Mouse (Mus musculus) ES-E14 (cell line): ENCODE measurements around the gene Stk10. TPM values are rescaled to one million over a fixed set of nuclear protein-coding genes. Genes with fewer than 3 reads are reported as not detected.

Source experiments
- DNase-seq: peaks from one replicate; pipeline ENCODE4 v3.0.0-alpha.2; 2013; ENCODE audit warnings: low read depth, low spot score
- H3K27ac ChIP-seq: 2 replicates; pipeline ENCODE4 v1.5.1; 2012; ENCODE audit warnings: low read depth, mild to moderate bottlenecking, low read length, moderate library complexity, mixed read lengths; ENCODE audit not compliant: poor library complexity, insufficient read depth, severe bottlenecking
- H3K36me3 ChIP-seq: 2 replicates; pipeline ENCODE4 v1.6.1; 2012; ENCODE audit warnings: mild to moderate bottlenecking, low read length, moderate library complexity, mixed read lengths; ENCODE audit not compliant: control insufficient read depth, poor library complexity, insufficient read depth, severe bottlenecking
- H3K4me1 ChIP-seq, 2 experiments: fragments of 150-350 bp in 1 of 2; sonication (generic) in 1 of 2; 2 replicates each; pipeline ENCODE4 v1.6.1; 2012; ENCODE audit warnings: low read length in 2 of 2, mild to moderate bottlenecking in 1 of 2, mixed read lengths in 1 of 2; ENCODE audit not compliant: control insufficient read depth in 2 of 2, insufficient read depth in 2 of 2, poor library complexity in 1 of 2
- H3K4me3 ChIP-seq, 2 experiments: fragments of 150-350 bp in 1 of 2; sonication (generic) in 1 of 2; 2 replicates each; pipeline ENCODE4 v1.5.1; 2012; ENCODE audit warnings: low read length in 2 of 2, low read depth in 1 of 2, mild to moderate bottlenecking in 1 of 2, mixed read lengths in 1 of 2; ENCODE audit not compliant: insufficient read depth in 1 of 2, poor library complexity in 1 of 2, severe bottlenecking in 1 of 2
- H3K9ac ChIP-seq: 2 replicates; pipeline ENCODE4 v1.6.1; 2012; ENCODE audit warnings: low read depth, mild to moderate bottlenecking, low read length, mixed read lengths; ENCODE audit not compliant: poor library complexity, insufficient read depth, severe bottlenecking
- H3K9me3 ChIP-seq: fragments of 150-350 bp; sonication (generic); 2 replicates; pipeline ENCODE4 v1.6.1; 2012; ENCODE audit warnings: low read depth, mild to moderate bottlenecking, low read length; ENCODE audit not compliant: control insufficient read depth, insufficient read depth
- CHD2 ChIP-seq: IDR thresholded peaks from 2 replicates; pipeline ENCODE4 v1.6.1; 2014; ENCODE audit warnings: mild to moderate bottlenecking, low read depth, low read length, inconsistent platforms
- HCFC1 ChIP-seq: IDR thresholded peaks from 2 replicates; pipeline ENCODE4 v1.6.1; 2012; ENCODE audit warnings: low read length, inconsistent platforms, borderline replicate concordance; ENCODE audit not compliant: insufficient read depth
- MAFK ChIP-seq: IDR thresholded peaks from 2 replicates; pipeline ENCODE4 v1.6.1; 2014; ENCODE audit warnings: mild to moderate bottlenecking, low read depth, low read length, inconsistent platforms; ENCODE audit not compliant: insufficient read depth
- ZC3H11A ChIP-seq: IDR thresholded peaks from 2 replicates; pipeline ENCODE4 v1.6.1; 2012; ENCODE audit warnings: low read depth, mild to moderate bottlenecking, inconsistent platforms, low read length, borderline replicate concordance
- ZNF384 ChIP-seq: IDR thresholded peaks from 2 replicates; pipeline ENCODE4 v1.6.1; 2012; ENCODE audit warnings: low read depth, low read length, inconsistent platforms
- in situ Hi-C, 2 experiments: fragments of 600-800 bp; cut with MboI; formaldehyde crosslinking; loops; one replicate each; pipeline ENCODE4 v1.15.1; 2025; ENCODE audit warnings: low sequenced_read_pairs in 2 of 2, inconsistent platforms in 1 of 2; ENCODE audit not compliant: unreplicated experiment in 2 of 2
- total RNA-seq: library from RNA; depleted of rRNA; stranded (reverse); fragments of 300-350 nt; gene quantifications from 2 replicates; pipeline ENCODE4 v1.2.3, GENCODE M21; 2012

Stk10 gene
- total RNA-seq, 1 experiment, result 9.8 TPM

DNA sequence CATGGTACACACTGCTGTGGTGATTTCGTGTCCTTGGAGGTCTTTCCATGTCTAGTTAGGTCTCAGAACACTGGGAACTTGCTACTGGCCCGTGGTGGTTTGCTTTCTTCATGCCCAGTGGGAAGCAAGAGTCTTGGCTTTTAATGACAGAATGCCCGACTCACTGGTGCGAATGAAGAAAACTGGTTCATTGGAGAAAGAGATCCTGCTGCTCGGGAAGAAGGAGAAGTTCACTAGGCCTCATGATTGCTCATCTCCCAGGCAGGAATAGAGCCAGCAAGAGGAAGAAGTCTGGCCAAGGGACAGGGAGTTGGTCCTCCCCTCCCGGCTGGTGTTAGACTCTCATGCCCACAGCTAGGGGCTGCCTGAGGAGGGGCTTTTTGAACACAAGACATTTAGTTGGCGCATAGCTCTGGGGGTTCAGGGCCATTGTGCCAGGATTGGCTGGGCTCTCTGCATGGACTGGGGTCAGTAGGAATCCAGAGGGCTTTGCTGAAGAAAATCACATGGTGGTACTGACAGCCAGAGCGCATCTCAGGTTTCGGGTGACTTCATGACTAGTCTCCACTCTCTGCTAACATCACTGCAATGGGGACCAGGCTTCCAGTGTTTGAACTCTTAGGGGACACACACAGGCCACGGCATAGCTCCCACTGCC, 23.4 kb downstream of the Stk10 start:
- Histone ChIP-seq H3K9ac (no peak overlapping the region), H3K4me1 (peaks cover 0 to 3% of the 10 kb centered on the region in 2 experiments; a peak in 1 of 4 replicates), H3K27ac (no peak overlapping the region), H3K4me3 (no peak overlapping the region), H3K9me3 (no peaks in the 10 kb centered on the region), H3K36me3 (no peaks in the 10 kb centered on the region)
- DNase-seq, result no peak
- in situ Hi-C loops, result no loop called here
- no peak for TF ChIP-seq HCFC1
- TF ChIP-seq ZC3H11A, result no peak
- no peak for TF ChIP-seq ZNF384
- TF ChIP-seq MAFK, result no peak
- TF ChIP-seq CHD2, result no peak

DNA sequence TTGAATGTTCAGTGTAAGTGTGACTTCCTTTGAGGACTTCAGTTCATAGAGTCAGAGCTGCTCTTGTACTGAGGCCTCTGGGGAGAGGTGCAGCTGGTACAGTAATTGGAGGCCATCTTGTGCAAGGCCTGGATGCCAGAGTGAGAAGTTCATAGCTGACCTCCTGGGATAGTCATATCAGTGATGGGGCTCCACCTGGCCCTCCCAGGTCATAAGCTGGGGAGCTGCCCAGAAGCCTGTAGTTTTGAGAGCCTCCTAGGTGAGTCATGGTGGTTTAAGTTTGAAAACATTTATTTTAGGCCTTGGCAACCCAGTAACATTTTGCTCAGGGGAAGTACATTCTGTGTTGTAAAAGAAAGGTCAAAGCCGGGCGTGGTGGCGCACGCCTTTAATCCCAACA, 24.9 kb downstream of the Stk10 start:
- Histone ChIP-seq H3K4me3 (no peak overlapping the region), H3K4me1 (peaks cover 0 to 3% of the 10 kb centered on the region in 2 experiments; a peak in 1 of 4 replicates), H3K9me3 (no peaks in the 10 kb centered on the region), H3K36me3 (no peaks in the 10 kb centered on the region), H3K27ac (no peak overlapping the region), H3K9ac (no peak overlapping the region)
- TF ChIP-seq HCFC1 (no peak), CHD2 (no peak), MAFK (no peak), ZC3H11A (no peak)
- in situ Hi-C loops, result no loop called here
- no peak for DNase-seq

- Histone ChIP-seq H3K4me1 (peaks cover 0 to under 1% of the 10 kb centered on the region in 2 experiments; a peak in 1 of 4 replicates), H3K9me3 (no peaks in the 10 kb centered on the region), H3K36me3 (no peaks in the 10 kb centered on the region), H3K27ac (no peak overlapping the region), H3K9ac (no peak overlapping the region), H3K4me3 (no peak overlapping the region)
- in situ Hi-C loops, result no loop called here
- TF ChIP-seq MAFK (no peak), ZC3H11A (no peak), ZNF384 (no peak), CHD2 (no peak), HCFC1 (no peak)
- DNase-seq, result no peak
Measured at GRCm38 (mm10) chr11:32558677-32559076, 25.6 kb downstream of the Stk10 start.

- Histone ChIP-seq H3K4me3 (no peak overlapping the region), H3K9ac (no peak overlapping the region), H3K27ac (no peak overlapping the region), H3K9me3 (no peaks in the 10 kb centered on the region), H3K4me1 (no peaks in the 10 kb centered on the region; a peak in 1 of 4 replicates), H3K36me3 (no peaks in the 10 kb centered on the region)
- in situ Hi-C loops, result no loop called here
- no peak for DNase-seq
- TF ChIP-seq CHD2 (no peak), ZC3H11A (no peak), HCFC1 (no peak), ZNF384 (no peak), MAFK (no peak)
Measured at GRCm38 (mm10) chr11:32560015-32560770, 27.1 kb downstream of the Stk10 start.
